Mouse (Mus musculus): ENCODE measurements at regions not wholly inside any gene's neighbourhood (a gene's known extent, or its start where the extent isn't known, plus 50 kb on each side); places are given as distances from the start of the nearest gene placed in this dataset.

DNA sequence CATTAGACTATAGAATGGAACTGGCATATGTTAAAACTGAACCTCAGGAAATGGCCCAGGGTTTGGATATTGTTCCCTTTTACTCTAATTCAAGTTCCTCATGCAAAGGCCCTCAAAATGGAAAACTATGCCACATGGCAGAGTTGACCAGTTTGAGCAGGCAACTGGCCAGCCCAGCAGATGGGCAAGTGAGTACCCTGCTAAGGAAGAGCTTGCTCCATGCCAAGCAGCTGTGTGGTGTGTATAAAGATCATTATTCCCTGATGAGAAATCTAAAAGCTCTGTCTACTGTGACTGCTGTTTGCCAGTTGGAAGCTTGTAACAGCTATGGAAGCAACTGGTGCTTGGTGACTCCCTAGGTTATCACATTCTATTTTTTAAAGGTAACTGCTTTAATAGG, 453.4 kb upstream of the Foxg1 start:
- Histone ChIP-seq H3K27me3 (ENCODE audit: control insufficient read depth, insufficient read depth, low read length) (no peaks in the 10 kb centered on the region), H3K36me3 (ENCODE audit: control insufficient read depth, insufficient read depth, low read length) (no peaks in the 10 kb centered on the region), H3K4me3 (ENCODE audit: low read depth, low read length) (no peak overlapping the region), H3K4me1 (replicated peaks; ENCODE audit: control insufficient read depth, insufficient read depth) (no peaks in the 10 kb centered on the region), H3K27ac (replicated peaks) (no peak overlapping the region), H3K9me3 (ENCODE audit: control insufficient read depth, low read length) (no peaks in the 10 kb centered on the region), H3K4me2 (replicated peaks; ENCODE audit: low read depth) (no peak overlapping the region), H3K9ac (ENCODE audit: low read length) (no peak overlapping the region)
- no peak for DNase-seq (ENCODE audit: low spot score)
- TF ChIP-seq CTCF (IDR thresholded peaks at IDR 0.05; ENCODE audit: low read depth) = no peak
- TF ChIP-seq EP300 (optimal IDR thresholded peaks at IDR 0.05) = no peak
- no peak for ATAC-seq (ENCODE audit: low FRiP score, low TSS enrichment)

DNA sequence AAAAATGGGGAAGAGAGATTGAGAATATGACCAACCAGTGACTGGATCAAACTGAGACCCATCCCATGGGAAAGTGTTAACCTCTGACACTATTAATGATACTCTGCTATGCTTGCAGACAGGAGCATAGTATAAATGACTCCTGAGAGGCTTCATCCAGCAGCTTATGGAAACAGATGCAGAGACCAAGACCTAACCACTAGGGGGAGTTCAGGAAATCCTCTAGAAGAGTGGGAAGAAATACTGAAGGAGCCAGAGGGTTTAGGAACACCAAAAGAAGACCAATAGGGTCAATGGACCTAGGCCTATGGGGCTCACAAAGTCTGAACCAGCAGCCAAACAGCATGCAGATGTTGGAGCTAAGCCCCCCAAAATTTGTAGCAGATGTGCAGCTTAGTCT, 436.0 kb upstream of the Foxg1 start:
- no peak overlapping the region for H3K4me3 ChIP-seq (ENCODE audit: low read depth, low read length)
- H3K4me2 ChIP-seq (replicated peaks; ENCODE audit: low read depth) = no peak overlapping the region
- TF ChIP-seq EP300 (optimal IDR thresholded peaks at IDR 0.05) (no peak), CTCF (IDR thresholded peaks at IDR 0.05; ENCODE audit: low read depth) (peak; percentile 19; the same call in 1 of the 2 replicates)
- no peaks in the 10 kb centered on the region for H3K27me3 ChIP-seq (ENCODE audit: control insufficient read depth, insufficient read depth, low read length)
- no peaks in the 10 kb centered on the region for H3K9me3 ChIP-seq (ENCODE audit: control insufficient read depth, low read length)
- H3K27ac ChIP-seq (replicated peaks) = no peak overlapping the region
- no peak for ATAC-seq (ENCODE audit: low FRiP score, low TSS enrichment)
- no peaks in the 10 kb centered on the region for H3K4me1 ChIP-seq (replicated peaks; ENCODE audit: control insufficient read depth, insufficient read depth)
- no peaks in the 10 kb centered on the region for H3K36me3 ChIP-seq (ENCODE audit: control insufficient read depth, insufficient read depth, low read length)
- no peak for DNase-seq (ENCODE audit: low spot score)
- H3K9ac ChIP-seq (ENCODE audit: low read length) = no peak overlapping the region

DNA sequence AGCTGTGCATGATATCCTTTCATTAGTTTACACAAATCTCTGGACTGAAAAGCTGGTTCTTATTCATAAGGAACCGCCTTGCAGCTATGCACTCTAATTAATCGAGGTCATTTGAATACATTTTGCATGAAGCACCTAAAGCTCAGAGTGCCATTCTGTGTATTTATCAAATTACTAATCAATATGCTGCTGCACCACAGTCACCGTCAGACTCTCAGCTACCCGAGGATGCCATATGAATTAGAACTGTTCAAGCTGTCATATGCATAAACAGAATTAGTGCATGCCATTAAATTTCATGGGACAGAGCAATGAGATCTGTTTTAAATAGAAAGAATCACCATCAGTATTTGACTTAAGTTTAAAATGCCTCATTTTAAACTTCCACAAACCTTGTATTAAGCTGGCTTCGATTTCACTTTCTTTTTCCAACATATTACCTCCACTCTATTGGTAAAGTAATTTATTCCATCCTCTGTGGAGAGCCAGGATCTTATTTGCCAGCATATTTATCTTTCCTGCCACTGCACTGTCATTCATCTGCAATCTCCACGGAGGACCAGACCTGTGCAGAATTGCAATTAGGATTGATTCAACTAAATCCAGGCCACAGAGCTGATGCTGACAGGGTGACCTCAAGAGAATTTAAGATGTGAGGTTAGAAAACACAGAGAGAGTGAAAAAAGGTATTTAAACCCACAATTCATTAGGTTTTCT, 423.0 kb upstream of the Foxg1 start:
- no peak overlapping the region for H3K4me2 ChIP-seq (replicated peaks; ENCODE audit: low read depth)
- ATAC-seq (ENCODE audit: low FRiP score, low TSS enrichment) (no peak), DNase-seq (ENCODE audit: low spot score) (no peak)
- H3K27me3 ChIP-seq (ENCODE audit: control insufficient read depth, insufficient read depth, low read length) = no peaks in the 10 kb centered on the region
- H3K27ac ChIP-seq (replicated peaks) = no peak overlapping the region
- no peak overlapping the region for H3K4me3 ChIP-seq (ENCODE audit: low read depth, low read length)
- no peak for TF ChIP-seq EP300 (optimal IDR thresholded peaks at IDR 0.05)
- TF ChIP-seq CTCF (IDR thresholded peaks at IDR 0.05; ENCODE audit: low read depth) = no peak
- no peaks in the 10 kb centered on the region for H3K4me1 ChIP-seq (replicated peaks; ENCODE audit: control insufficient read depth, insufficient read depth)
- WGBS = 60% methylated on average over 6 of the region's 6 CpGs
- no peaks in the 10 kb centered on the region for H3K36me3 ChIP-seq (ENCODE audit: control insufficient read depth, insufficient read depth, low read length)
- no peak overlapping the region for H3K9ac ChIP-seq (ENCODE audit: low read length)
- no peaks in the 10 kb centered on the region for H3K9me3 ChIP-seq (ENCODE audit: control insufficient read depth, low read length)

DNA sequence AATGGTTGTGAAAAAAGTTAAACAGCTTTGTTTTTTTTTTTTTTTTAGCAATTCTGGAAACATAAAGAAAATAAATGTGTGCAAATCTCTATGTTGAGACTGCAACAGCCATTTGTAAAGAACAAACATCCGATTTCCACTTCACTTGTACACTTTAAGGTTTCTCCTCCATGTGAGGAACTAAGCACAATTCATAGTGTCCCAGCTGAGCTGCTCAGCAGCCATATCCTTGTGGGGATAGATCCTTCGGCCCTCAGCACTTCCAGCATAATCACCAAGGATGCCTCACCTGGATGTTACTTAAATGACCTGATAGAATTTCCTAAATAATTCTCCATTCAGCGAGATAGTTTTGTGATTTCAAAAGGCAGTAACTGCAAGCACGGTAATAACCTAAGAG, 422.4 kb upstream of the Foxg1 start:
- Histone ChIP-seq H3K9ac (ENCODE audit: low read length) (no peak overlapping the region), H3K4me3 (ENCODE audit: low read depth, low read length) (no peak overlapping the region), H3K4me2 (replicated peaks; ENCODE audit: low read depth) (no peak overlapping the region), H3K9me3 (ENCODE audit: control insufficient read depth, low read length) (no peaks in the 10 kb centered on the region), H3K36me3 (ENCODE audit: control insufficient read depth, insufficient read depth, low read length) (no peaks in the 10 kb centered on the region), H3K4me1 (replicated peaks; ENCODE audit: control insufficient read depth, insufficient read depth) (no peaks in the 10 kb centered on the region), H3K27ac (replicated peaks) (no peak overlapping the region), H3K27me3 (ENCODE audit: control insufficient read depth, insufficient read depth, low read length) (no peaks in the 10 kb centered on the region)
- no peak for TF ChIP-seq EP300 (optimal IDR thresholded peaks at IDR 0.05)
- TF ChIP-seq CTCF (IDR thresholded peaks at IDR 0.05; ENCODE audit: low read depth) = no peak
- ATAC-seq (ENCODE audit: low FRiP score, low TSS enrichment) (no peak), DNase-seq (ENCODE audit: low spot score) (no peak)
- WGBS = 62% methylated on average over 4 of the region's 4 CpGs

DNA sequence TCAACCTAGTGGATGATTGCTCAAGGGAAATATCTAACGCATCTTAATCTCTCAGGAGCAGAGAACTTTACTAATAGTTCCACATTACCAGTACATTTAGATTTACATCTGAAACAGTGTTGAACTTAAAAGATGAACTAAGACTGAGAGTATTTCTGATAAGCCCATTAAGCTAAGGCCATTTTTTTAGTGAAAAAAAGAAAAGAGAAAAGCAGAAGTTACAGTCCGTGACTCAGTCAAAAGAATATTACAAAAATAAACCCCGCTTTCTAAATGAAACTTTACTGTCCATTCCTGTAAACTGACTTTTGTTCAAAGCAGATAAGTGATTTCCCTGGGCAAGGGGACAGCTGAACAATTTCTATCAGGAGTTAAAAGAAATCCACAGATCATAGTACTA, 419.0 kb upstream of the Foxg1 start:
- Histone ChIP-seq H3K27ac (replicated peaks) (no peak overlapping the region), H3K36me3 (ENCODE audit: control insufficient read depth, insufficient read depth, low read length) (no peaks in the 10 kb centered on the region), H3K9ac (ENCODE audit: low read length) (no peak overlapping the region), H3K4me3 (ENCODE audit: low read depth, low read length) (no peak overlapping the region), H3K9me3 (ENCODE audit: control insufficient read depth, low read length) (no peaks in the 10 kb centered on the region), H3K4me2 (replicated peaks; ENCODE audit: low read depth) (no peak overlapping the region), H3K27me3 (ENCODE audit: control insufficient read depth, insufficient read depth, low read length) (no peaks in the 10 kb centered on the region), H3K4me1 (replicated peaks; ENCODE audit: control insufficient read depth, insufficient read depth) (no peaks in the 10 kb centered on the region)
- DNase-seq (ENCODE audit: low spot score) (no peak), ATAC-seq (ENCODE audit: low FRiP score, low TSS enrichment) (no peak)
- TF ChIP-seq CTCF (IDR thresholded peaks at IDR 0.05; ENCODE audit: low read depth) (no peak), EP300 (optimal IDR thresholded peaks at IDR 0.05) (no peak)
- WGBS = 81% methylated on average over 3 of the region's 3 CpGs
